Mouse (Mus musculus) adipocyte (in vitro differentiated cells): ENCODE measurements at regions not wholly inside any gene's neighbourhood (a gene's known extent, or its start where the extent isn't known, plus 50 kb on each side); places are given as distances from the start of the nearest gene placed in this dataset.
"Not testable (repeated sequence)": the region's sequence is repeated elsewhere in the genome, so short reads cannot be mapped to it uniquely, and the experiment has no call there.

ENCODE experiments used
- DNase-seq: peaks from one replicate; pipeline ENCODE4 v3.0.0-alpha.2; 2016; ENCODE audit warnings: low spot score

DNA sequence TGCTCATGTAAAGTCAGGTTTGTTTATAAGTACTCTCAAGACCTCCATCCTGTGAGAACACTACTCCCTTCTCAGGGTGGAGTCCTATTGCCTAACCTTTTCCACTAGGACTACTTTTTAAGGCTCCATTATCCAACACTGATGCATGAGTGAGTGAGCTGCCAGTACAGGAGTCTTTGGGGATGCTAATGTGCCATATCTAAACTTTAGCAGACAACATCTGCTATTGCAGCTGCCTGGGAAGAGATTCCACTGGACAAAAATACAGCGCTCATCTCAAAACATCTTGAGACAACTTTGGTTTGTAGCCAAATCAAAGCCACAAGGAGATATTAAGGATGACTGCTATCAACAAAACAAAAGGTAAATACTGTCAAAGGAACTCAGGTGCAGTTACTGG lies 52.3 kb upstream of the Gm10985 start:
- DNase-seq: no peak

DNA sequence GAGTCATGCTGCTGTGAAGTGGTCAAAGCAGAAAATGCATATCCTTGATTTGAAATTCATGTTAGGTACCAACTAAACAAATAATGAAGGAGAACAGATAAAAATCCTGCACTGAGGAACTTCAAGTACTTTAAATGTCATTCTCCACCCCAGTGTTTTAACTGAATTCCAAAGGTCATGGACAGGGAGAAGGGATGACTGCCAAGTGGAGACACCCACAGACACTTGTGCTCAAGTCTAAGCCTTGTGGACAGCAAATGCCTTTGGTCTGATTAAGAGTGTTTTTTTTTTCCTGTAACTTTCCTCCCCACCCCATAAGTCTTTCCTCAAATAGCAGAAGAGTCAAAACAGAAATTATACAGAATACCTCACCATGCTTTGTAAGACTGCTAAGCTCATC lies 55.2 kb upstream of the Gm10985 start:
- peak; percentile 27 for DNase-seq

DNA sequence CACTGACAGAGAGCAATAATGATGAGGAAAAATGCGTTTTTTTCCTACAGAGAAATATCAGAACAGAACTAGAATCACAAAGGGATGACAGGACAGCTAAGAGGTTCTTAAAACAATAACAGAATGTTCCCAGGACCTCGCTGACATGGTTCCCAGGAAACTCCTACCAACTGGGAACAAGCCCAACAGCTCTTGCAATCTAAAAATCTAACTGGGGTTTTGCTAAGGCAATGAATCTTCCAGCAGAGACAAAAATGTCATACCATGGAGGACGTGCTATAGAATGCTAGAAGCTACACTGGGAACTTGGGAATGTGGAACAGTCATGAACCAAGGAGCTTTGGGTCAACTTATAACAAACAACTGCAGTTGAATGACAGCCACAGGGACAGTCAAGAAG lies 59.7 kb upstream of the Gm10985 start:
- peak; percentile 74 for DNase-seq

DNA sequence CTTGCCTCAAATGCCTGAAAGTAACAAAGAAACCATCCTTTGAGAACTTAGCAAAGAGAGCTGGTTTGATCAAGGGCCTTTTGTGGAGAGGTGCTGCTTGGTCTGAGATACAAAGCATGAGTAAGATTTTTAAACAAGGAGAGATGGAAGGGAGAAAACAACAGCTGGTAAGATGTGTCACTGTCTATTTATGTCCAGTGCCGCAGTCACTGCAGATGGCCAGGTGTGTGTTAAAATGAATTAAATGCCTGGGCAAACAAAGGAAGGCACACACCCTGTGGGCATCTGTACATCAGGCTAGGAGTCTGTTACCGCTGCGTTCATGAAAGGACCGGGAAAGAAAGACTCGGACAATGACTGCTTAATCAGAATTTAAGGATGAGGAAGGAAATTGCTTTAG lies 68.2 kb upstream of the Gm10985 start:
- no peak for DNase-seq

DNA sequence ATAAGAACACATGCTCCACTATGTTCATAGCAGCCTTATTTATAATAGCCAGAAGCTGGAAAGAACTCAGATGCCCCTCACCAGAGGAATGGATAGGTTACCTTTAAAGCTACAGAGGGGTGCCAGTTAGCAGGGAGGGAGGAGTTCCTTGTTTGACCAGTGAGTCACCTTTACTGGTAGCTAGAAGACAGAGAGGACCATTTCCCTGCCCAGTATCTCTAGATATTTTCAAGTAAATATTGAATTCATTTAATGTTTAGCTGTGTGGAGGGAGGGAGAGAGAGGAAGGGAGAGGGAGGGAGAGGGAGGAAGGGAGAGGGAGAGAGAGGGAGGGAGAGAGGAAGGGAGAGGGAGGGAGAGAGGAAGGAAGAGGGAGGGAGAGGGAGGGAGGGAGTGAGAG lies 77.3 kb upstream of the Gm10985 start:
- no peak for DNase-seq

DNA sequence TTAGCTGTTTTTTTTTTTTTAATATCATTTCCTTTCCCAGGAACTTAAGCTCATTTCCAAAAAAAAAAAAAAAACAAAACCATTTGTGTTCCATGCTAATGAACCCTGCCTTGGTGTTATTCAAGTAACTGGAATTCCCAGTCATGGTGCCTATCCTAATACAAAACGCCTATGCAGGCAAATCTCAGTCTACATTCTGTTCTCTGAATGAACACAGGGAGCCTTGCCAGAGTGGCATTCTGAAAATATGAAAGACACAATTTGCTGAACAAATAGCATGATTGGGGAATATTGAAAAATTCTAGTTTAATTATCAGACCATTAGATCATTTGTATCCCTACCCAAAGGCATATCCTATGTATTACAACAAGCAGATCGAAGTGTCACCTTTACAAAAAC lies 80.9 kb upstream of the Gm10985 start:
- DNase-seq: no peak

DNA sequence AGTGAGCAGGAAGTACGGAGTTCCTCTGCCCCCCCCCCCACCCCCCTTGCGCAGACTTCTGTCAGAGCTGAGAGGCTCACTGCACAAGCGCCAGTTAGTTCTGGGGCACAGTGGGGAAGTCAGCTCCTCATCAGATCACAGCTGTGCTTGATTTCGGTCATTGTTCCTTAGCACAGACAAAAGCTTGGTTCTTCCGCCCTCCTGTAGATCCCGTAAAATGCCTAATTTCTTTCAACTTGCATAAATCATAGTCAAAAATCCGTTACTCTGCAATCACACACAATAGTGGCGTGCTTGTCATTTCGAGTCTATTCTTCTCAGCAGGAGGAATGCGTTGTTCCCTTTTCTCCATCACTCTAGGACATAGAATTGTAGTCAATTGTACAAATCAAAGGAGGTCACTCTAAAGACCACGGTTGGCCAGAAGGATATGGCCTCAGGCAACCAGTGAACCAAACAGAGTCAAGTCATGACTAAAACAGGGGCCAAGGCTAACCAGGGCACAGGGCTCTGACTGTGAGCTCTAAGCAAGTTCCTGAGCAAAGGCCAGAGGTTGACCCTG lies 83.3 kb upstream of the Gm10985 start:
- peak; percentile 43 for DNase-seq

DNA sequence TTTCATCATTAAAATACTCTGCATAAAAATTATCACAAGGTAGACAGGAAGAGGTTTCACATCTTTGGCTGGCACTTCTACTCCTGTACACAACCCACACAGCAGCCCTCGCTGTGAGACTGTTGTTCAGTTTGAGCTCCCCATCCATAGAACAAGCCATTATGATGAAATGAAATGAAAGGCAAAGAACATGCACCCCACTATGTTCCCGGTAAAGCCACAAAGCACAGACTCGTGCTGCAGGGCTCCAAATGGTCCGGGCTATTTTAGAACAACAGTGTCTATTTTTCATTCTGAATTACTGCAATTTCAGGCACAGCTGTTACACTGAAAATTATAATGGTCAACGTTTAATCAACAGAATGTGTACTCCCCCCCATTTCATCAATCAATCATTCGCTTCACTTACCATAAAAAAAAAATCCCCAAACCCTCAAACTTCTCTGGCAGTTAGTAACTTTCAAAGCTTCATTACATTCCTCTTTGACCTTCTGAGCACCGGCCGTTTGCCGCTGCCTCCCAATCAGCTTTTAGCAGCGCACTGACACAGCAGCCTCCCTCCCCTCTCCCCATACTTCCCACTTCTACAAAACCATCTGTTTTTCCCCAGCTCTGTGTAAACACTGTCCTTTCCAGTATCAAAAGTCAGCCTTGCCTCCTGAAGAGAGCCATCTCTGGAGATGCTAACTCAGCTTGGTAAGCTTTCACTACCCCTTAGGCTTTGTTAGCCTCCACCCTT lies 88.6 kb upstream of the Gm10985 start:
- DNase-seq: no peak

DNA sequence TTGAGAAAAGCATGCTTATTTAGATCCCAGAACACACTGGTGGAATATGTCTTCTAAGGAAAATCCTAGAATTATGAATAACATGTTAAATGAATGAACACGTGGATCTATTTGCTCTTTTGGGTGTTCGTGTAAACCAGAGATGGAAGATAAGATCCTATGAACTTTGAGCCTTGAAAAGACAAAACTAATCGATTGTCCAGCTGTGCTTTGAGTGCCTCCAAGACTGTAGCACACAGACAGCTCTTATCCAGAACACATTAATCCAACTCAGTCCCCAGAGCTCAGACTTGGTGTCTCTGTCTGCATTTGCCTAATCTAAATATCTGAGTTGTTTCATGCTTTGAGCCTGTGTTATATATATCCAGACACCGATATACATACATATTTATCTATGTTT lies 80.0 kb upstream of the Frem2 start:
- no peak for DNase-seq

DNA sequence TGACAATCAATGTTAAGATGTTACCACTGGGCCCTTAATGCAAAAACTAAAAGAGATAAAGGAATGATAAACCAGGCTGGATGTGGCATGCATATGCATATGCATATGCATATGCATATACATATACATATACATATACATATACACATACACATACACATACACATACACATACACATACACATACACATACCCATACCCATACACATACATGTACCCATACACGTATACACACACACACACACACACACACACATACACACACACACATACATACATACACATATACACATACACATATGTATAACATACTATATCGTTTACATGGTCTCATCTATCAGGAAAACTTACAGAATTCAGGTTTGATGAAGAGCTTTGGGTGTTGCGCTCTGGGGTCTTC lies 78.5 kb upstream of the Frem2 start:
- DNase-seq: not testable (repeated sequence)

DNA sequence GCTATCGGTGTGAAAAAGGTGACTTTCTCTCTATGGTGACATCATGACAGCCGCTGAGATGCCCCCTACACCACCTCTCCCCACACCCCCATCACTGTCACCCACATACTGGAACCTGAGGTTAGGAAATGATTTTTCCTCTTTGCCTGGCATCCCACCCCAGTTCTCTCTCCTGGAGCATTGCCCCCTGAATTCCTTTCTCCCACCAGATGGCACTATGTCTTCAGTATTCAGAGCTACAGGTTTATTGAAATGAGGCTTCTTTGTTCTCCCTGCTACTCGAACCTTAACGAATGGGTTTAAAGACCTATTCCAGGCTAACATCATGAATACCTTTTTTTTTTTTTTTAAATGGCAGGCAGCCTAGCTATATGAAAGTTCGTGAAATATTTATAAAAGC lies 78.0 kb upstream of the Frem2 start:
- DNase-seq: no peak

DNA sequence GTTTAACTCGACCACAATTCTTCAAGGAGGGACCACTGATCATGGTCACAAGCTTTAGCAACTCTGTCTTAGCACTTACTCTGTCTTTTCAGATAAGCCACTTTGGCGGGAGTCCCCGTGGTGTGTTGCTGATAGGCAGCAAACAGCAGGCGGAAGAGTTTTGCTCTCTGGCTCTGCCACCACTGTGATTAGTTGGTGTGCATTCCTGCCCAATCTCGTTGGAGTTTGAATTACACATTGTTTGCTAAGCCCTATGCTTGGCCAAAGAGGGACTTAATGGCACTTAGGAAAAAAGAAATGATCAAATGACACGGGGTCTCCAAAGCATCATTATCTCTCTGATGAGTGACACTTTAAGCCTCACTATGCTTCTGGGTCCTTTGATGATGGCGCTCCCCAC lies 73.3 kb upstream of the Frem2 start:
- no peak for DNase-seq

DNA sequence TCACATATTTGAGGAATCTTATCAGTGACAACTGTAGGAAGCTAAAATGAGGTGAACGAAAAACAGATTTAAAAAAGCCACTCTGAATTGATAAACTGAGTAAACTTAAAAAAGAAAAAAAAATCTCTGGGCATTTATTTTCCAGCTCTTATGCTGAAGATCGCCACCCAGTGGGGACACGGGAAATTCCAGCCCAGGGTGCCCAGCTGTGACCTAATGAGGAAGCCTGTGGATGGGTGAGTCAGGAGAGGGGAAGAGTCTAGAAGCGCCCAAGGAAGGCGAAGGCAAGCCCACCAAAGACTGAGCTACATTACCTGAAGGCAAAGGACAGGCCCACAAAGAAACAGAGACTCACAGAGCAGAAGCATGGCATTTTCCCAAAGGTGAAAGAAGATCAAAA lies 72.7 kb upstream of the Frem2 start:
- peak; percentile 16 for DNase-seq

DNA sequence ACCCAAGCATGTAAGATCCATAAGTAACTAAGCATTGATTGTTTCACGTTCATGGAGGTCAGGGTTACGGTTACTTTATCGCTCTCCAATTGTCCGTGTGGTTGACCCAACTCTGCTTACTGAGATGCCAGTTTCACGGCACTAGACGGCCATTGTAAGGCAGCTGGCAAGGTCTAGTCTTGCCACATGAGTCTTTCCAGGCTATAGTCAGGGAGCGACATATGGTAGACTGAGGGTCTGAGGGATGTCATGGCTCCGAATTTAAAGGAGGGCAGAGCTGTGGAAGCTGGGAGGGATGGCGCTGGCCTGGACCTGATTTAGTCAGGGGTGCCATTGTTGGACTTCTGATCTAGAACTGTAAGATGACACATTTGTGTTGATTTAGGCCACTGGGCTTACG lies 72.0 kb upstream of the Frem2 start:
- DNase-seq: no peak

DNA sequence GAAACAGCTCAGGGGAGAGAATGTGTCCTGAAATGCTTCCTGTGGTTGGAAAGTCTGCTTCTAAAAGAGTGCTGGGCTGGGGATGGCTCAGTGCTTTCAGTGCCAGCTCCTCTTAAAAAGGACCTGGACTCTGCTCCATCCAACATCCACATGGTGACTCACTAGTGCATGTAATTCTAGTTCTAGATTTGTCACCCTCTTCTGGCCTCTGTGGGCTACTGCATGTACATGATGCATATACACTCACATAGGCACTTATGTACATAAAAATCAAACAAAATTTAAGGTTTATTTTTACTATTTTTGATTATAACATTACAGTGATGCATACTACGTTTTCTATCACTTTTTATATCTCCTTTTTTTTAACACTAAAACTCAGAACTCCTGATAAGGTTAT lies 70.6 kb upstream of the Frem2 start:
- DNase-seq: no peak

DNA sequence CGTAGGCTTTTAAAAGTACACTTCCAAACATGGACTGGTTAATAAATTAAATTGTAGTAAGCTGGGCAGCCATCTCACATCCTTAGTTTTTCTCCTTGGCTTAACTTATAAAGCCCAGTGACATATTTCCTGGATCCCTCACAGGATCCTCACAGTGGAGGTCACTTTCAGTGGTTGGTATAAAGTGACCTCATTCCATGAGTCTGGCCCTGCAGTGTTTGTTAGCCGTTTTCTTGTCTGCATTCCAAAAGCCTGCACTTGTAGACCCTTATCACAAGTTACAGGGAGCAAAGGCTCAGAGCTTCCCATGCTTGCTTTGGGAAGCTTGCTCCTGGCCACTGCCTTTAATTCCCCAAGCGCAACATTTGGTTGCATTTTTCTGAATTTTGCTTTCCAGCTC lies 49.9 kb upstream of the Frem2 start:
- DNase-seq: no peak
